Mouse (Mus musculus) bone marrow, adult 2 months (tissue): ENCODE measurements around the gene Raver2. TPM values are rescaled to one million over a fixed set of nuclear protein-coding genes. Genes with fewer than 3 reads are reported as not detected.
A peak's percentile ranks its signal among the peaks of the same experiment; 100 is the strongest.

ENCODE experiments used
- H3K27ac ChIP-seq: fragments of 200-500 bp; 2 replicates; pipeline ENCODE4 v1.5.1; 2012; ENCODE audit warnings: low read depth, mild to moderate bottlenecking, control low read depth, inconsistent platforms, low read length; ENCODE audit not compliant: control insufficient read depth, poor library complexity, insufficient read depth
- H3K4me1 ChIP-seq: fragments of 200-500 bp; 2 replicates; pipeline ENCODE4 v1.6.1; 2011; ENCODE audit warnings: low read length; ENCODE audit not compliant: control insufficient read depth, insufficient read depth
- H3K4me3 ChIP-seq: fragments of 200-500 bp; replicated peaks from 2 replicates; pipeline ENCODE3; 2011; ENCODE audit warnings: mild to moderate bottlenecking, low read depth, low read length, control low read depth; ENCODE audit not compliant: control insufficient read depth
- CTCF ChIP-seq: fragments of 200-500 bp; IDR thresholded peaks from 2 replicates; pipeline ENCODE4 v1.5.1; 2011; ENCODE audit warnings: low read length, control low read depth; ENCODE audit not compliant: control insufficient read depth, insufficient read depth
- POLR2A ChIP-seq: fragments of 200-500 bp; IDR thresholded peaks from 2 replicates; pipeline ENCODE4 v1.6.1; 2011; ENCODE audit warnings: low read depth, mild to moderate bottlenecking, control low read depth, low read length, borderline replicate concordance; ENCODE audit not compliant: control insufficient read depth
- WGBS: fragments of 180-500 bp; shearing (Covaris S2); methylation state at CpG from one replicate; pipeline ENCODE4 v1.1.7; 2018; 5-methylcytosine and 5-hydroxymethylcytosine counted together
- polyA plus RNA-seq: library from polyadenylated mRNA; stranded (reverse); fragments of >200 nt; gene quantifications from 2 replicates; pipeline ENCODE4 v1.2.4, GENCODE M21; 2011; ENCODE audit warnings: low replicate concordance; ENCODE audit not compliant: missing spikeins, insufficient read depth, insufficient read length

Raver2 gene
- polyA plus RNA-seq, 1 experiment = not detected

GRCm38 (mm10) chr4:101168189-101168778, 99.5 kb downstream of the Raver2 start:
- 41% methylated on average over 6 of the region's 6 CpGs for WGBS
- TF ChIP-seq CTCF (peak; percentile 63), POLR2A (no peak)
- no peak overlapping the region for H3K4me3 ChIP-seq
- H3K27ac ChIP-seq = no peak overlapping the region
- H3K4me1 ChIP-seq = peaks cover 2% of the 10 kb centered on the region

- Histone ChIP-seq H3K27ac (no peak overlapping the region), H3K4me3 (no peak overlapping the region), H3K4me1 (peaks cover 6% of the 10 kb centered on the region)
- 20% methylated on average over 2 of the region's 2 CpGs for WGBS
- no peak for TF ChIP-seq POLR2A
- TF ChIP-seq CTCF = no peak
Measured at GRCm38 (mm10) chr4:101172738-101173137, 104.0 kb downstream of the Raver2 start.

- TF ChIP-seq CTCF = no peak
- TF ChIP-seq POLR2A = no peak
- Histone ChIP-seq H3K27ac (no peak overlapping the region; the same call in 1 of the 2 replicates), H3K4me3 (no peak overlapping the region), H3K4me1 (peaks cover 6% of the 10 kb centered on the region)
- 84% methylated on average over 10 of the region's 10 CpGs for WGBS
Measured at GRCm38 (mm10) chr4:101174916-101175625, 106.3 kb downstream of the Raver2 start.

GRCm38 (mm10) chr4:101176123-101176522, 107.3 kb downstream of the Raver2 start:
- Histone ChIP-seq H3K27ac (peak overlapping the region; percentile 22; the same call in 1 of the 2 replicates), H3K4me1 (peaks cover 4% of the 10 kb centered on the region), H3K4me3 (no peak overlapping the region)
- WGBS = 69% methylated on average over 6 of the region's 6 CpGs
- no peak for TF ChIP-seq POLR2A
- TF ChIP-seq CTCF = no peak

GRCm38 (mm10) chr4:101177796-101178195, 109.0 kb downstream of the Raver2 start:
- H3K4me1 ChIP-seq = peaks cover 5% of the 10 kb centered on the region; the same call in 1 of the 2 replicates
- H3K4me3 ChIP-seq = no peak overlapping the region
- no peak overlapping the region for H3K27ac ChIP-seq
- TF ChIP-seq CTCF (no peak), POLR2A (no peak)
- WGBS = 97% methylated on average over 3 of the region's 3 CpGs

GRCm38 (mm10) chr4:101179076-101179475, 110.3 kb downstream of the Raver2 start:
- no peak overlapping the region for H3K27ac ChIP-seq
- H3K4me3 ChIP-seq = no peak overlapping the region
- peaks cover 1% of the 10 kb centered on the region; the same call in 1 of the 2 replicates for H3K4me1 ChIP-seq
- no peak for TF ChIP-seq CTCF
- TF ChIP-seq POLR2A = no peak
- 84% methylated on average over 5 of the region's 5 CpGs for WGBS

GRCm38 (mm10) chr4:101179836-101180235, 111.1 kb downstream of the Raver2 start:
- no peak overlapping the region for H3K27ac ChIP-seq
- peaks cover 1% of the 10 kb centered on the region; the same call in 1 of the 2 replicates for H3K4me1 ChIP-seq
- 43% methylated on average over 6 of the region's 6 CpGs for WGBS
- H3K4me3 ChIP-seq = no peak overlapping the region
- no peak for TF ChIP-seq CTCF

GRCm38 (mm10) chr4:101180681-101181080, 111.9 kb downstream of the Raver2 start:
- TF ChIP-seq CTCF (no peak), POLR2A (no peak)
- 90% methylated on average over 5 of the region's 5 CpGs for WGBS
- no peak overlapping the region for H3K27ac ChIP-seq
- H3K4me3 ChIP-seq = no peak overlapping the region
- peaks cover 4% of the 10 kb centered on the region; the same call in 1 of the 2 replicates for H3K4me1 ChIP-seq

GRCm38 (mm10) chr4:101182603-101183011, 113.8 kb downstream of the Raver2 start:
- peak overlapping the region; percentile 64 for H3K4me3 ChIP-seq
- peaks cover 6% of the 10 kb centered on the region; the same call in 1 of the 2 replicates for H3K4me1 ChIP-seq
- peak overlapping the region; percentile 90 for H3K27ac ChIP-seq
- 5% methylated on average over 9 of the region's 9 CpGs for WGBS
- TF ChIP-seq POLR2A (no peak), CTCF (no peak)
